Mouse (Mus musculus) embryonic facial prominence, embryonic 11.5 days (tissue): ENCODE data around the gene Slc28a1. TPM values are rescaled to one million over a fixed set of nuclear protein-coding genes. Genes with fewer than 3 reads are reported as not detected.

Source experiments
- ATAC-seq: fragments of 200-750 bp; cut with Nextera tagmentation; replicated peaks from 2 replicates; pipeline ENCODE4 v1.8.0; 2017; ENCODE audit warnings: low read depth; ENCODE audit not compliant: insufficient number of reproducible peaks, low FRiP score, low TSS enrichment
- DNase-seq: peaks from one replicate; pipeline ENCODE4 v3.0.0-alpha.2; 2015; ENCODE audit warnings: low spot score
- H3K27ac ChIP-seq: fragments of 300-500 bp; sonication (generic); replicated peaks from 2 replicates; pipeline ENCODE4 v1.5.1; 2014; ENCODE audit warnings: mild to moderate bottlenecking, low read depth, low read length, control low read depth
- H3K27me3 ChIP-seq: fragments of 300-500 bp; sonication (generic); 2 replicates; pipeline ENCODE4 v1.6.1; 2014; ENCODE audit warnings: mild to moderate bottlenecking, low read length, moderate library complexity, mixed read lengths; ENCODE audit not compliant: control insufficient read depth, insufficient read depth
- H3K36me3 ChIP-seq: fragments of 300-500 bp; sonication (generic); replicated peaks from 2 replicates; pipeline ENCODE4 v1.6.1; 2014; ENCODE audit warnings: low read depth, mild to moderate bottlenecking, low read length, moderate library complexity, mixed read lengths; ENCODE audit not compliant: control insufficient read depth, insufficient read depth
- H3K4me1 ChIP-seq: fragments of 300-500 bp; sonication (generic); 2 replicates; pipeline ENCODE4 v1.6.1; 2014; ENCODE audit warnings: low read length, mixed read lengths; ENCODE audit not compliant: control insufficient read depth, insufficient read depth
- H3K4me2 ChIP-seq: fragments of 300-500 bp; sonication (generic); 2 replicates; pipeline ENCODE4 v1.6.1; 2014; ENCODE audit warnings: low read depth, mild to moderate bottlenecking, control low read depth, low read length, moderate library complexity
- H3K4me3 ChIP-seq: fragments of 300-500 bp; sonication (generic); 2 replicates; pipeline ENCODE4 v1.5.1; 2014; ENCODE audit warnings: low read depth, low read length, control low read depth
- H3K9ac ChIP-seq: fragments of 300-500 bp; sonication (generic); replicated peaks from 2 replicates; pipeline ENCODE4 v1.6.1; 2014; ENCODE audit warnings: mild to moderate bottlenecking, control low read depth, low read length
- H3K9me3 ChIP-seq: fragments of 300-500 bp; sonication (generic); replicated peaks from 2 replicates; pipeline ENCODE4 v1.6.1; 2016; ENCODE audit warnings: mild to moderate bottlenecking, low read length, inconsistent platforms, mixed read lengths; ENCODE audit not compliant: control insufficient read depth
- WGBS: fragments of 180-500 bp; shearing (Covaris S2); extraction: QIAGEN DNeasy Blood & Tissue Kit; methylation state at CpG from one replicate; pipeline ENCODE4 v1.1.7; 2014; 5-methylcytosine and 5-hydroxymethylcytosine counted together
- polyA plus RNA-seq: library from polyadenylated mRNA; unstranded; fragments of >200 nt; fragmentation: Nextera tagmentation; extraction: Ambion mirVana; gene quantifications from 2 replicates; pipeline ENCODE4 v1.2.1, GENCODE M21; 2014

Slc28a1 gene
- polyA plus RNA-seq, 1 experiment from 2014 or later, result not detected

DNA sequence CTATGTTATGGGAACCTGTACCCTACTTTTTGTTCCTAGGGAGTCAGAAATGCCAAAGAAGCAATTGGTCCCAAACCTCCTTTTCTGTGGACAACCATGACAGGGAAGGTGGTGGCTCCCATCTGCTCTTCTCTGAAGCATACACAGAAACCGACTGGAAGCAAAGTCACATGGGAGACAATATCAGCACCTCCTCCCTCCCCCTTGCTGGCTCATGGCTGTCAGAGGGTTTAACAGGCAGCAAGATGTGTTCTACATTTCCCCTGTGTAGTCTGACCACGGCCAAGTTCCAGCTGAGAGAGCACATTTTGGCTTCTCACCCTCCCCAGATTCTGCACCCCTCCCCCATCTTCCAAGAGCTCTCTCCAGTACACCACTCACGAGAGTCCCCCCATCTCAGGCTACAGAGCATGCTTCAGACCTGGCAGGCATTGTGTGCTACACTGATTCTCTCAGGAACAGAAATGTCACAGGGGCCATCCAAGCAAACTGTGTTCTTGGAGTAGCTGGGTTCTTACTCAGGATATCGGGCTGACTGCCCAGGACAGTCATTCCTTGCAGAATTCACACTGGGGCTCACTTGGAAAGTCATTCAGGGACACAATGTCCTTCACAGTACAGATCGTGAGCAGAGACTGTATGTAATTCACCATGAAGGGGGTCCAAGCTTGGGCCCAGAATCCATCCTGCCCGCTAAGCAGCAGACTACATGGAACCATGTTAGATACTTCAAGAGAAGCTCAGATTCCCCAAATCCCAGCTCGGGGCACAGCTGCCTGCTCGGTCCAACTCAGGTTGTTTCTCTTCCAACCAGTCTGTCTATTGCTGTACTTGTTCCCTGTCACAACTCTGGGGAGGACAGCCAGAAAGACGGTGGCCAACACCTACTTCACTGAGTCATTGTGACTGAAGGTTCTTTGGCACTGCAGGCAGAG is 4.6 kb upstream of the Slc28a1 start:
- Histone ChIP-seq H3K27ac (no peak overlapping the region), H3K4me1 (no peaks in the 10 kb centered on the region), H3K4me2 (no peak overlapping the region), H3K27me3 (no peaks in the 10 kb centered on the region), H3K36me3 (no peaks in the 10 kb centered on the region), H3K4me3 (no peak overlapping the region), H3K9me3 (no peaks in the 10 kb centered on the region), H3K9ac (no peak overlapping the region)
- 65% methylated on average over 9 of the region's 9 CpGs for WGBS
- ATAC-seq (no peak), DNase-seq (no peak)

DNA sequence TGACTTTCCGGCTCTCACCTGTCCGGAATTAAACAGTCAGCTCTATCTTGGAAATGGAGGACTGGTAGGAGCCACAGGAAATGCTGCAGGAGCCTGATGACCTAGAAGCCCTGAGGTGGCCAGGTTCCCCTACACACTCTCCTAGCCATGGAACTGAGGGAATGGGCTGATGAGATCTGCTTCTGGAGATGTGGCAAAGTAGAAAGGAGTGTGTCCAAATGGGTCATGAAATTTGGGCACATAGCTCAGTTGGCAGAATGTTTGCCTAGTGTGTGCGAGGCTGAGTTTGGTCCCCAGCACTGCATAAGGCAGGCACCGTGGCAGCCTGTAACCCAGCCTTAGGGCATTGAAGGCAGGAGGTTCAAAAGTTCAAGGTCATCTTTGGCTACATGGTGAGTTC is 3.8 kb upstream of the Slc28a1 start:
- Histone ChIP-seq H3K36me3 (no peaks in the 10 kb centered on the region), H3K9ac (no peak overlapping the region), H3K27ac (no peak overlapping the region), H3K4me1 (no peaks in the 10 kb centered on the region), H3K4me2 (no peak overlapping the region), H3K4me3 (no peak overlapping the region), H3K27me3 (no peaks in the 10 kb centered on the region), H3K9me3 (no peaks in the 10 kb centered on the region)
- ATAC-seq, result no peak
- no peak for DNase-seq
- 89% methylated on average over 4 of the region's 4 CpGs for WGBS

DNA sequence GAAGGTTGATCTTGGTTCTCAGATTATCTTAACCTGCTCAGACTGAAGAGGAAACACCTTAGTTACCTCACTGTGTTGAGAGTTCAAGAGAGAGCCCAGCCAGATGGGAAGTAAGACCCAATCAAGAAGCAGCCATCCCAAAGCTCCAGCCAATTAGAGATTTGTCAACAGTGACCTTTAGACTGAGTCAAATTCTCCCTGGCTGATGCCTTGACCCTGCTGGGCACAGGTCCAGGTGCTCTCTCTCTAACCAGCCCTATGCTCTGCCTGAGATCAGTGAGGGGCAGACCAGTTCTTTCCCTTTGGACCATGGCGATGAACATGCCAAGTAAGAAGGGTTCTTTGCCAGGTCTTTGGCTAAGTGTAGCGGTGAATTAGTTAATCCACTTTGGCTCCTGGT is 2.9 kb upstream of the Slc28a1 start:
- no peaks in the 10 kb centered on the region for H3K27me3 ChIP-seq
- H3K27ac ChIP-seq, result no peak overlapping the region
- H3K9ac ChIP-seq, result no peak overlapping the region
- H3K4me2 ChIP-seq, result no peak overlapping the region
- no peak for ATAC-seq
- H3K36me3 ChIP-seq, result no peaks in the 10 kb centered on the region
- no peaks in the 10 kb centered on the region for H3K4me1 ChIP-seq
- H3K9me3 ChIP-seq, result no peaks in the 10 kb centered on the region
- no peak overlapping the region for H3K4me3 ChIP-seq
- 97% methylated on average over 2 of the region's 2 CpGs for WGBS
- DNase-seq, result no peak

DNA sequence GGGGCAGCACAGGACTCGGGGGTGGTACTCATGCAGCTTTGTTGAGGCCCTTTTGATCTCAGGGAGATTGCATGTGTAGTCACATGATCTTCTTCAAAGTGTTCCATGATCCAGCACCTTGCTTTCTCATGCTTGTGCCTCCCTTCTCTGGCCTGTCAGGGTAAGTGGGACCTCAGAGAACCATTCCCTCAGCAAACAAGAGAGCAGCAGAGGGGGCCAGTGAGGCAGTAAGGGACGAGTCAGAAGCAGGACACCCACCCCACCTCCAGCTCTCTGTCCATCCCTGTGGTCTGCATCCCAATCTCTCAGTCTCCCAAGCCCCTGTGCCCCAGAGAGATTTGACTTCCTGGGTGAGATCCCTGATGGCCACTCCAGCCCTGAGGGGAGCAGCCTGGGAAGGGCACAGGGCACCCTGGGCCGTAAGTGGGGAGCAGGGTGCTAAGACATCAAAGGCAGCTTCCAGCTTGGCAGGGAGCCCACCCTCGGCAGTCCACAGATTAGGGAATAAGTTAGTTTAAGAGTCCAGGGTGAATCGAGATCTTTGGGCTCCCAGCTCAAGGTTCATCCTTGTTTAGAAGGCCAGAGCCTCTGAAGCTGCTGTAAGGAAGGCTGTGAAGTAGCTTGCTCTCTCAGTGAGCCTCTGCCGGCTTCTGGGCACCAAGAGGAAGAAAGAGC is 1.8 kb upstream of the Slc28a1 start:
- Histone ChIP-seq H3K36me3 (no peaks in the 10 kb centered on the region), H3K9ac (no peak overlapping the region), H3K9me3 (no peaks in the 10 kb centered on the region), H3K4me3 (no peak overlapping the region), H3K27ac (no peak overlapping the region), H3K27me3 (no peaks in the 10 kb centered on the region), H3K4me1 (no peaks in the 10 kb centered on the region), H3K4me2 (no peak overlapping the region)
- 53% methylated on average over 6 of the region's 6 CpGs for WGBS
- no peak for ATAC-seq
- DNase-seq, result no peak

DNA sequence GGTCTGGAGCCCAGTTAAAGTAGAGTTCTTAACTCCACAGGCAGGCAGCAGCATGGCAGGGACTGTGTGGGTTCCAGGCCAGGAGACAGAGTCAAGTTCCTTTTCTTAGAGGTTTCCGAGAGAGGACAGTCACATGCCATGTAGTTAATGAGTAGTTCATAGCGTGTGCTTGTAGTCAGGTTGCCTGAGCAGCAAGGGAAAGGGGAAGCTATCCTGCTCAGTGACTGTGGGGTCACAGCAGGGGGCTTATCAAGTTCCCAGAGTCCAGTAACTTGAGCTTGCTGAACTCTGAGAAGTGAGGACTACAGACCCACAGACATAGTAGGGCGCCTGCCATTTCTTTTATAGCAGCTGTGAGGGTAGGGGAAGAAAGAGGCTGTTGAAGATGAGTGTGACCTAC is 6.5 kb downstream of the Slc28a1 start:
- no peaks in the 10 kb centered on the region for H3K4me1 ChIP-seq
- 47% methylated on average over 3 of the region's 3 CpGs for WGBS
- H3K9me3 ChIP-seq, result no peaks in the 10 kb centered on the region
- H3K9ac ChIP-seq, result no peak overlapping the region
- ATAC-seq (no peak), DNase-seq (no peak)
- no peaks in the 10 kb centered on the region for H3K27me3 ChIP-seq
- no peak overlapping the region for H3K4me3 ChIP-seq
- no peaks in the 10 kb centered on the region for H3K36me3 ChIP-seq
- H3K27ac ChIP-seq, result no peak overlapping the region
- no peak overlapping the region for H3K4me2 ChIP-seq

DNA sequence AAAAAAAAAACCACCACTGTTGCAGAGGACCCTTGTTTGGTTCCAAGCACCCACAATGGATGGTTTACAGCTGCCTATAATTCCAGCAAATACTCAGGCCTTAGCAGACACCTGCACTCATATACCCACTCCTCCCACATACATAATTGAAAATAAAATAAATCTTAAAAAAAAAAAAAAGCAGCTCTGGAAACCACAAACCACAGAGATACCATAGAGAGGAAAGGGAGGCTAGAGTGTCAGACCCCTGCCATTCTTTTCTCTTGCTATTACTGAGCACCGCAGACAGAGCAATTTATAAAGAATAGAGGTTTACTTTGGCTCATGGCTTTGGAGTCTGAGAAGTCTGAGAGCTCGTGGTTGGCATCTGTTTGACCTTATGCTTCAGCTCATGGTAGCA is 8.2 kb downstream of the Slc28a1 start:
- Histone ChIP-seq H3K27ac (no peak overlapping the region), H3K4me1 (no peaks in the 10 kb centered on the region), H3K9ac (no peak overlapping the region), H3K4me3 (no peak overlapping the region), H3K36me3 (no peaks in the 10 kb centered on the region), H3K9me3 (no peaks in the 10 kb centered on the region), H3K27me3 (no peaks in the 10 kb centered on the region), H3K4me2 (no peak overlapping the region)
- 74% methylated on average over 2 of the region's 2 CpGs for WGBS
- no peak for DNase-seq
- no peak for ATAC-seq

DNA sequence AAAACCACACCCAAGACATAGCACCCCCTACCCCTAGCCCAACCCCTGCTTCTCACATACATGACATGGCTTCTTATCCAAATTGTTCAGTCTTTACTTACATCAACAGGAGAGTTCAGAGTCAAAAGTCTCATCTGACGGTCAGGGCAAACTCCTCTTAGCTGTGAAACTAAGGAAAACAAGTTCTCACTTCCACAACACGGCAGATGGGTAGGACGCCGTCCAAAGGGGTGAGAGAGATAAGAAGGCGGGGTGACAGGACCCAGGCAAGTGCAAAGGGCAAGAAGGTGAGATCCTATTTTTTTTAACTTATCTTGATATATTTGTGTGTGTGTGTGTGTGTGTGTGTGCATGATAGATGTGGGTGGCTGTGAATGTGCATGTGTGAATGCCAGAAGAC is 9.0 kb downstream of the Slc28a1 start:
- Histone ChIP-seq H3K4me3 (no peak overlapping the region), H3K4me1 (no peaks in the 10 kb centered on the region), H3K27ac (no peak overlapping the region), H3K9me3 (no peaks in the 10 kb centered on the region), H3K27me3 (no peaks in the 10 kb centered on the region), H3K4me2 (no peak overlapping the region), H3K36me3 (no peaks in the 10 kb centered on the region), H3K9ac (no peak overlapping the region)
- WGBS, result 91% methylated on average over 5 of the region's 5 CpGs
- ATAC-seq (no peak), DNase-seq (no peak)

DNA sequence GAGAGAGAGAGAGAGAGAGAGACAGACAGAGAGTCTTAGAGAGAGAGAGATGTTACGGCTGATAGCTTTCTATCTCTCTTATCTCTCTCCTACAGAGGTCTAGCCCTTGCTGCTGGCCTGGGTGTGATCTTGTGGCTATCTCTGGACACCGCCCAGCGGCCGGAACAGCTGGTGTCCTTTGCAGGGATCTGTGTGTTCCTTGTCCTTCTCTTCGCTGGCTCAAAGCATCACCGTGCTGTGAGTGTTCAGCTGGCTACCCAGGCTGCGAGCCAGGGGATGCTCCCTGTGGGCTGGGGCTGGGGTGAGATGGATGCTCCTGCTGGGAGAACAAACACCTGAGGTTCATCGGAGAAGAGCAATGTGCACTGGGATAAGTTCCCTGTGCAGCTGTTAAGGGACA is 10.2 kb downstream of the Slc28a1 start:
- 76% methylated on average over 8 of the region's 8 CpGs for WGBS
- H3K27me3 ChIP-seq, result no peaks in the 10 kb centered on the region
- H3K4me3 ChIP-seq, result no peak overlapping the region
- H3K4me1 ChIP-seq, result no peaks in the 10 kb centered on the region
- H3K4me2 ChIP-seq, result no peak overlapping the region
- ATAC-seq, result no peak
- no peak overlapping the region for H3K9ac ChIP-seq
- no peak overlapping the region for H3K27ac ChIP-seq
- H3K36me3 ChIP-seq, result no peaks in the 10 kb centered on the region
- no peak for DNase-seq
- no peaks in the 10 kb centered on the region for H3K9me3 ChIP-seq
